Mouse (Mus musculus) ZHBTc4 (cell line): ENCODE data around the gene Spef1.

ENCODE experiments used
- DNase-seq: peaks from one replicate; pipeline ENCODE4 v3.0.0-alpha.2; 2011; ENCODE audit warnings: low read depth, low spot score

The Spef1 gene

GRCm38 (mm10) chr2:131143007-131143780 is 43.9 kb downstream of the Spef1 start:
- no peak for DNase-seq

GRCm38 (mm10) chr2:131142592-131142991 is 44.5 kb downstream of the Spef1 start:
- DNase-seq, result peak; percentile 95

- DNase-seq, result no peak
These were observed 45.6 kb downstream of the Spef1 start for GRCm38 (mm10) chr2:131141336-131141986.

- DNase-seq, result no peak
These were observed 46.6 kb downstream of the Spef1 start for GRCm38 (mm10) chr2:131140533-131140905.

GRCm38 (mm10) chr2:131139886-131140532 is 47.1 kb downstream of the Spef1 start:
- peak; percentile 39 for DNase-seq

GRCm38 (mm10) chr2:131139287-131139686 is 47.8 kb downstream of the Spef1 start:
- no peak for DNase-seq

- DNase-seq, result no peak
These were observed 48.3 kb downstream of the Spef1 start for GRCm38 (mm10) chr2:131138760-131139159.

GRCm38 (mm10) chr2:131138296-131138695 is 48.8 kb downstream of the Spef1 start:
- no peak for DNase-seq

- no peak for DNase-seq
These were observed 51.5 kb downstream of the Spef1 start for GRCm38 (mm10) chr2:131135521-131136139.

GRCm38 (mm10) chr2:131134826-131135400 is 52.2 kb downstream of the Spef1 start:
- no peak for DNase-seq

- no peak for DNase-seq
These were observed 52.7 kb downstream of the Spef1 start for GRCm38 (mm10) chr2:131134381-131134780.

- no peak for DNase-seq
These were observed 54.0 kb downstream of the Spef1 start, which contains the start of gene Gm11037 for GRCm38 (mm10) chr2:131132930-131133547. Gene Gm11037 (plus strand): TSS chr2:131133497.

GRCm38 (mm10) chr2:131132111-131132888 is 54.8 kb downstream of the Spef1 start:
- DNase-seq, result no peak

GRCm38 (mm10) chr2:131130849-131131248 is 56.2 kb downstream of the Spef1 start:
- DNase-seq, result no peak

- DNase-seq, result no peak
These were observed 57.2 kb downstream of the Spef1 start for GRCm38 (mm10) chr2:131129836-131130235.

- no peak for DNase-seq
These were observed 58.4 kb downstream of the Spef1 start for GRCm38 (mm10) chr2:131128636-131129157.

GRCm38 (mm10) chr2:131128211-131128610 is 58.9 kb downstream of the Spef1 start:
- no peak for DNase-seq

- DNase-seq, result peak; percentile 26
These were observed 59.8 kb downstream of the Spef1 start, which contains the start of gene Hspa12b for GRCm38 (mm10) chr2:131127161-131127730. Gene Hspa12b (plus strand): TSS chr2:131127280.

GRCm38 (mm10) chr2:131125964-131126815 is 60.9 kb downstream of the Spef1 start:
- DNase-seq, result no peak
